Mouse (Mus musculus): ENCODE measurements at regions not wholly inside any gene's neighbourhood (a gene's known extent, or its start where the extent isn't known, plus 50 kb on each side); places are given as distances from the start of the nearest gene placed in this dataset.
A peak's percentile ranks its signal among the peaks of the same experiment; 100 is the strongest.

- no peak for DNase-seq (ENCODE audit: low spot score)
Observed at GRCm38 (mm10) chr9:101649816-101650215, 211.8 kb upstream of the 9630041A04Rik start.

GRCm38 (mm10) chr9:101641524-101641923 is 220.1 kb upstream of the 9630041A04Rik start:
- no peak for DNase-seq (ENCODE audit: low spot score)

- no peak for DNase-seq (ENCODE audit: low spot score)
Observed at GRCm38 (mm10) chr9:101640598-101640997, 221.0 kb upstream of the 9630041A04Rik start.

GRCm38 (mm10) chr9:101616261-101616660 is 245.4 kb upstream of the 9630041A04Rik start:
- DNase-seq (ENCODE audit: low spot score), result no peak

- no peak for DNase-seq (ENCODE audit: low spot score)
Observed at GRCm38 (mm10) chr9:101615176-101615575, 246.5 kb upstream of the 9630041A04Rik start.

- DNase-seq (ENCODE audit: low spot score), result no peak
Observed at GRCm38 (mm10) chr9:101613933-101614332, 247.7 kb upstream of the 9630041A04Rik start.

- DNase-seq (ENCODE audit: low spot score), result no peak
Observed at GRCm38 (mm10) chr9:101613471-101613870, 248.2 kb upstream of the 9630041A04Rik start.

- DNase-seq (ENCODE audit: low spot score), result no peak
Observed at GRCm38 (mm10) chr9:101612971-101613370, 248.7 kb upstream of the 9630041A04Rik start.

- no peak for DNase-seq (ENCODE audit: low spot score)
Observed at GRCm38 (mm10) chr9:101612571-101612970, 249.1 kb upstream of the 9630041A04Rik start.

- DNase-seq (ENCODE audit: low spot score), result no peak
Observed at GRCm38 (mm10) chr9:101611481-101611880, 250.2 kb upstream of the 9630041A04Rik start.

- DNase-seq (ENCODE audit: low spot score), result no peak
Observed at GRCm38 (mm10) chr9:101610806-101611443, 250.7 kb upstream of the 9630041A04Rik start.

- no peak for DNase-seq (ENCODE audit: low spot score)
Observed at GRCm38 (mm10) chr9:101610338-101610737, 251.3 kb upstream of the 9630041A04Rik start.

- no peak for DNase-seq (ENCODE audit: low spot score)
Observed at GRCm38 (mm10) chr9:101602799-101603198, 258.8 kb upstream of the 9630041A04Rik start.

GRCm38 (mm10) chr9:101596898-101597297 is 264.7 kb upstream of the 9630041A04Rik start:
- no peak for DNase-seq (ENCODE audit: low spot score)

- no peak for DNase-seq (ENCODE audit: low spot score)
Observed at GRCm38 (mm10) chr9:101595101-101595650, 266.5 kb upstream of the 9630041A04Rik start.

- no peak for DNase-seq (ENCODE audit: low spot score)
Observed at GRCm38 (mm10) chr9:101592621-101593020, 269.0 kb upstream of the 9630041A04Rik start.

- no peak for DNase-seq (ENCODE audit: low spot score)
Observed at GRCm38 (mm10) chr9:101591681-101592080, 270.0 kb upstream of the 9630041A04Rik start.

GRCm38 (mm10) chr9:101590310-101590709 is 271.3 kb upstream of the 9630041A04Rik start:
- DNase-seq (ENCODE audit: low spot score), result no peak

- no peak for DNase-seq (ENCODE audit: low spot score)
Observed at GRCm38 (mm10) chr9:101581064-101581463, 280.6 kb upstream of the 9630041A04Rik start.

- DNase-seq (ENCODE audit: low spot score), result no peak
Observed at GRCm38 (mm10) chr9:101570714-101571113, 290.9 kb upstream of the 9630041A04Rik start.

GRCm38 (mm10) chr9:101563196-101563595 is 298.4 kb upstream of the 9630041A04Rik start:
- no peak for DNase-seq (ENCODE audit: low spot score)

GRCm38 (mm10) chr9:101559366-101559765 is 302.3 kb upstream of the 9630041A04Rik start:
- no peak for DNase-seq (ENCODE audit: low spot score)

- peak; percentile 52 for DNase-seq (ENCODE audit: low spot score)
Observed at GRCm38 (mm10) chr9:101555011-101555673, 303.5 kb upstream of the Ppp2r3a start.
